Mouse (Mus musculus) midbrain, embryonic 11.5 days (tissue): ENCODE measurements around the gene Neu2. TPM values are rescaled to one million over a fixed set of nuclear protein-coding genes. Genes with fewer than 3 reads are reported as not detected.
A peak's percentile ranks its signal among the peaks of the same experiment; 100 is the strongest.
"Not testable (repeated sequence)": the region's sequence is repeated elsewhere in the genome, so short reads cannot be mapped to it uniquely, and the experiment has no call there.

Experiments used
- ATAC-seq: fragments of 200-750 bp; cut with Nextera tagmentation; 2 replicates; pipeline ENCODE4 v1.8.0; 2017; ENCODE audit warnings: moderate TSS enrichment, moderate library complexity; ENCODE audit not compliant: low FRiP score
- DNase-seq: peaks from one replicate; pipeline ENCODE4 v3.0.0; 2015; ENCODE audit warnings: low spot score; ENCODE audit errors: missing footprints
- H3K27ac ChIP-seq: fragments of 300-500 bp; sonication (generic); 2 replicates; pipeline ENCODE4 v1.5.1; 2014; ENCODE audit warnings: low read depth, low read length
- H3K27me3 ChIP-seq: fragments of 300-500 bp; sonication (generic); 2 replicates; pipeline ENCODE4 v1.6.1; 2014; ENCODE audit warnings: mild to moderate bottlenecking, low read length, moderate library complexity, mixed read lengths; ENCODE audit not compliant: control insufficient read depth, insufficient read depth
- H3K36me3 ChIP-seq: fragments of 300-500 bp; sonication (generic); 2 replicates; pipeline ENCODE4 v1.6.1; 2014; ENCODE audit warnings: mild to moderate bottlenecking, low read length, moderate library complexity, mixed read lengths; ENCODE audit not compliant: control insufficient read depth, insufficient read depth
- H3K4me1 ChIP-seq: fragments of 300-500 bp; sonication (generic); 2 replicates; pipeline ENCODE4 v1.6.1; 2014; ENCODE audit warnings: low read length; ENCODE audit not compliant: control insufficient read depth, insufficient read depth
- H3K4me2 ChIP-seq: fragments of 300-500 bp; sonication (generic); 2 replicates; pipeline ENCODE4 v1.6.1; 2014; ENCODE audit warnings: mild to moderate bottlenecking, moderate library complexity
- H3K4me3 ChIP-seq: fragments of 300-500 bp; sonication (generic); 2 replicates; pipeline ENCODE4 v1.5.1; 2014; ENCODE audit warnings: low read depth, low read length
- H3K9ac ChIP-seq: fragments of 300-500 bp; sonication (generic); 2 replicates; pipeline ENCODE4 v1.6.1; 2014; ENCODE audit warnings: low read length
- H3K9me3 ChIP-seq: fragments of 300-500 bp; sonication (generic); 2 replicates; pipeline ENCODE4 v1.6.1; 2016; ENCODE audit warnings: low read length; ENCODE audit not compliant: control insufficient read depth
- WGBS: fragments of 180-500 bp; shearing (Covaris S2); extraction: QIAGEN DNeasy Blood & Tissue Kit; methylation state at CpG from one replicate; pipeline ENCODE4 v1.1.7; 2014; 5-methylcytosine and 5-hydroxymethylcytosine counted together
- polyA plus RNA-seq: library from polyadenylated mRNA; unstranded; fragments of >200 nt; fragmentation: Nextera tagmentation; extraction: Ambion mirVana; gene quantifications from 2 replicates; pipeline ENCODE4 v1.2.1, GENCODE M21; 2014

Neu2 gene
- polyA plus RNA-seq: not detected in 2 replicates

- H3K27ac ChIP-seq: no peak within 1 kb of the TSS
- H3K27me3 ChIP-seq: peaks cover 23% of the 10 kb centered on the region
- no peaks in the 10 kb centered on the region for H3K9me3 ChIP-seq
- peak within 1 kb of the TSS; percentile 99 for H3K4me2 ChIP-seq
- peaks cover 8% of the 10 kb centered on the region for H3K4me1 ChIP-seq
- H3K4me3 ChIP-seq: peak within 1 kb of the TSS; percentile 74
- ATAC-seq (peak; percentile 40), DNase-seq (peak; percentile 95)
- peak within 1 kb of the TSS; percentile 70 for H3K9ac ChIP-seq
- H3K36me3 ChIP-seq: no peaks in the 10 kb centered on the region
- 1% methylated on average over 56 of the region's 56 CpGs for WGBS
Observed at GRCm38 (mm10) chr1:87509561-87510165, at the start of gene Neu2. TSS of gene Neu2 (plus strand) at chr1:87509889.

- no peak for ATAC-seq
- H3K4me3 ChIP-seq: no peak overlapping the region
- no peaks in the 10 kb centered on the region for H3K4me1 ChIP-seq
- no peaks in the 10 kb centered on the region for H3K36me3 ChIP-seq
- H3K9me3 ChIP-seq: no peaks in the 10 kb centered on the region
- H3K27me3 ChIP-seq: no peaks in the 10 kb centered on the region
- no peak for DNase-seq
- 85% methylated on average over 9 of the region's 9 CpGs for WGBS
- H3K9ac ChIP-seq: no peak overlapping the region
- H3K4me2 ChIP-seq: no peak overlapping the region
- H3K27ac ChIP-seq: no peak overlapping the region
Observed at GRCm38 (mm10) chr1:87467469-87467868, 42.2 kb upstream of the Neu2 start.

GRCm38 (mm10) chr1:87468321-87468720 lies 41.4 kb upstream of the Neu2 start:
- H3K4me1 ChIP-seq: no peaks in the 10 kb centered on the region
- DNase-seq: no peak
- H3K36me3 ChIP-seq: no peaks in the 10 kb centered on the region
- no peak overlapping the region for H3K4me2 ChIP-seq
- ATAC-seq: no peak
- H3K27ac ChIP-seq: no peak overlapping the region
- H3K27me3 ChIP-seq: no peaks in the 10 kb centered on the region
- no peaks in the 10 kb centered on the region for H3K9me3 ChIP-seq
- H3K9ac ChIP-seq: no peak overlapping the region
- WGBS: 80% methylated on average over 6 of the region's 6 CpGs
- H3K4me3 ChIP-seq: no peak overlapping the region

GRCm38 (mm10) chr1:87469971-87470370 lies 39.7 kb upstream of the Neu2 start, which contains the start of gene Snorc:
TSS of gene Snorc (plus strand) at chr1:87470271.
- 41% methylated on average over 9 of the region's 10 CpGs for WGBS
- not testable (repeated sequence) for DNase-seq, H3K36me3 ChIP-seq, H3K9me3 ChIP-seq, ATAC-seq, H3K4me3 ChIP-seq, H3K27me3 ChIP-seq, H3K4me2 ChIP-seq, H3K27ac ChIP-seq, H3K4me1 ChIP-seq, H3K9ac ChIP-seq

GRCm38 (mm10) chr1:87471914-87472313 lies 37.8 kb upstream of the Neu2 start:
- H3K4me1 ChIP-seq: peaks cover 5% of the 10 kb centered on the region; the same call in 1 of the 2 replicates
- H3K4me2 ChIP-seq: no peak overlapping the region
- H3K27me3 ChIP-seq: peaks cover 9% of the 10 kb centered on the region; the same call in 1 of the 2 replicates
- DNase-seq (no peak), ATAC-seq (no peak)
- no peak overlapping the region for H3K4me3 ChIP-seq
- H3K9me3 ChIP-seq: no peaks in the 10 kb centered on the region
- H3K27ac ChIP-seq: no peak overlapping the region
- H3K36me3 ChIP-seq: no peaks in the 10 kb centered on the region
- 86% methylated on average over 7 of the region's 7 CpGs for WGBS
- H3K9ac ChIP-seq: no peak overlapping the region

GRCm38 (mm10) chr1:87472576-87472975 lies 37.1 kb upstream of the Neu2 start:
- Histone ChIP-seq H3K27me3 (peaks cover 9% of the 10 kb centered on the region; the same call in 1 of the 2 replicates), H3K27ac (no peak overlapping the region), H3K36me3 (no peaks in the 10 kb centered on the region), H3K4me2 (no peak overlapping the region), H3K4me1 (peaks cover 5% of the 10 kb centered on the region; the same call in 1 of the 2 replicates), H3K9ac (no peak overlapping the region), H3K9me3 (no peaks in the 10 kb centered on the region), H3K4me3 (no peak overlapping the region)
- no peak for DNase-seq
- ATAC-seq: no peak
- 90% methylated on average over 7 of the region's 7 CpGs for WGBS

- Histone ChIP-seq H3K4me2 (peak overlapping the region; percentile 78), H3K9me3 (no peaks in the 10 kb centered on the region), H3K27ac (no peak overlapping the region), H3K4me3 (peak overlapping the region; percentile 36), H3K4me1 (peaks cover 5% of the 10 kb centered on the region; the same call in 1 of the 2 replicates), H3K27me3 (peaks cover 9% of the 10 kb centered on the region; the same call in 1 of the 2 replicates), H3K9ac (peak overlapping the region; percentile 63), H3K36me3 (no peaks in the 10 kb centered on the region)
- ATAC-seq (peak; percentile 50), DNase-seq (peak; percentile 90)
- WGBS: 2% methylated on average over 38 of the region's 42 CpGs
Observed at GRCm38 (mm10) chr1:87475076-87475895, 34.4 kb upstream of the Neu2 start.

GRCm38 (mm10) chr1:87482546-87482945 lies 27.1 kb upstream of the Neu2 start:
- no peak for ATAC-seq
- DNase-seq: no peak
- Histone ChIP-seq H3K27me3 (no peaks in the 10 kb centered on the region), H3K4me1 (no peaks in the 10 kb centered on the region), H3K4me2 (no peak overlapping the region), H3K9ac (no peak overlapping the region), H3K4me3 (no peak overlapping the region), H3K27ac (no peak overlapping the region), H3K36me3 (no peaks in the 10 kb centered on the region), H3K9me3 (no peaks in the 10 kb centered on the region)
- WGBS: 82% methylated on average over 4 of the region's 4 CpGs

- Histone ChIP-seq H3K36me3 (no peaks in the 10 kb centered on the region), H3K27ac (no peak overlapping the region), H3K9ac (no peak overlapping the region), H3K4me1 (no peaks in the 10 kb centered on the region), H3K9me3 (no peaks in the 10 kb centered on the region), H3K27me3 (no peaks in the 10 kb centered on the region), H3K4me3 (no peak overlapping the region), H3K4me2 (no peak overlapping the region)
- WGBS: 88% methylated on average over 6 of the region's 6 CpGs
- ATAC-seq (no peak), DNase-seq (no peak)
Observed at GRCm38 (mm10) chr1:87486386-87486785, 23.3 kb upstream of the Neu2 start.
